Mouse (Mus musculus): ENCODE data around the gene E330021D16Rik. TPM values are rescaled to one million over a fixed set of nuclear protein-coding genes. Genes with fewer than 3 reads are reported as not detected.

Gene E330021D16Rik
- polyA plus RNA-seq, 2 experiments, result 0.08 to 0.34 TPM

DNA sequence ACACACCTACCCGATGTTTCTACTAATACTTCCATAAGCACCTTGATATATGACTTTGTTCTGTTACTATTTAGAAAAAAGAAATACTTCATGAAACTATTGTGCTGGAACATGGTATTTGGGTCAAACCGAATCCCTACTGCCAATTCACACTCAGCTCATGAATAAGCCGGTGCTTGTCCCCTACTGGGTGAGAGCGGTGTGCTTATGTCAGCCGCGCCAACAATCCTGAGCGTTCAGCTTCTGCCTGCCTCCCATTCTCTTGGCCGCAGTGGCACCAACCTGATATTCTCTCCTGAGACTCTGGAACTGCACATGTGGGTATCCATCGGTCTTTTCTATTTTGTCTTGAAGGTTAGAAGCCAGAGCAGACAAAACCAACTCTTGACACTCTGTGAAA is 18.5 kb downstream of the E330021D16Rik start:
- Histone ChIP-seq H3K4me3 (ENCODE audit: insufficient read depth in 1 of 2, low read depth in 2 of 2, low read length in 2 of 2) (no peak overlapping the region), H3K9ac (replicated peaks) (no peak overlapping the region), H3K4me2 (ENCODE audit: low read depth) (no peak overlapping the region), H3K27me3 (ENCODE audit: control insufficient read depth, insufficient read depth, low read length) (no peaks in the 10 kb centered on the region), H3K4me1 (replicated peaks; ENCODE audit: control insufficient read depth in 2 of 2, insufficient read depth in 2 of 2, low read length in 1 of 2) (no peaks in the 10 kb centered on the region), H3K36me3 (replicated peaks; ENCODE audit: control insufficient read depth, insufficient read depth, low read depth) (no peaks in the 10 kb centered on the region), H3K27ac (no peak overlapping the region), H3K9me3 (ENCODE audit: control insufficient read depth, low read length) (no peaks in the 10 kb centered on the region)
- no peak for ATAC-seq (ENCODE audit: insufficient read depth)
- WGBS (ENCODE audit: insufficient replicate concordance), result 75% methylated on average over 9 of the region's 9 CpGs
- TF ChIP-seq CTCF (IDR thresholded peaks at IDR 0.05; ENCODE audit: low read depth) (no peak), EP300 (IDR thresholded peaks at IDR 0.05; ENCODE audit: low read depth) (no peak)
- DNase-seq (ENCODE audit: low read depth in 3 of 3, low spot score in 3 of 3), result no peak

DNA sequence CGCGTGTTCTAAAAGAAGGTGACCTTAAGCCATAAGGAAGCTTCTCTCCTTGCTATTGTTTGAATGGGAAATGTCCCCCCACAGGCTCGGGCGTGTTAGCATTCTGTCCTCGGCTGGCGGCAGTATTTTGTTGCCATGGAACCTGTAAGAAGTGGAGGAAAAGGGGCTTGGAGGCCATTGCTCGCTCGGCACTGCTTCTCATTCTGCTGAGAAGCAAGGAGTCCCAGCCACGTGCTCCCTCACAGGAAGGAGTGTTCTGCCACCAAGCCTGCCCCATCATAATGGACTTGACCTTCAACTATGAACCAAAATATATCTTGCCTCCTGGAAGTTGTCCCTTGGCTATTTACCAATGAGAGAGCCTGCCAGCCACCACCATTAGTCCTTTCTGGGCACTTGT is 25.1 kb downstream of the E330021D16Rik start:
- no peaks in the 10 kb centered on the region for H3K9me3 ChIP-seq (ENCODE audit: control insufficient read depth, low read length)
- no peaks in the 10 kb centered on the region for H3K27me3 ChIP-seq (ENCODE audit: control insufficient read depth, insufficient read depth, low read length)
- no peak for DNase-seq (ENCODE audit: low read depth in 3 of 3, low spot score in 3 of 3)
- TF ChIP-seq EP300 (IDR thresholded peaks at IDR 0.05; ENCODE audit: low read depth) (no peak), CTCF (IDR thresholded peaks at IDR 0.05; ENCODE audit: low read depth) (no peak)
- no peak overlapping the region for H3K4me2 ChIP-seq (ENCODE audit: low read depth)
- H3K36me3 ChIP-seq (replicated peaks; ENCODE audit: control insufficient read depth, insufficient read depth, low read depth), result no peaks in the 10 kb centered on the region
- WGBS (ENCODE audit: insufficient replicate concordance), result 47% methylated on average over 9 of the region's 9 CpGs
- no peak overlapping the region for H3K27ac ChIP-seq
- H3K4me3 ChIP-seq (ENCODE audit: insufficient read depth in 1 of 2, low read depth in 2 of 2, low read length in 2 of 2), result no peak overlapping the region
- H3K4me1 ChIP-seq (replicated peaks; ENCODE audit: control insufficient read depth in 2 of 2, insufficient read depth in 2 of 2, low read length in 1 of 2), result no peaks in the 10 kb centered on the region
- ATAC-seq (ENCODE audit: insufficient read depth), result no peak
- no peak overlapping the region for H3K9ac ChIP-seq (replicated peaks)

DNA sequence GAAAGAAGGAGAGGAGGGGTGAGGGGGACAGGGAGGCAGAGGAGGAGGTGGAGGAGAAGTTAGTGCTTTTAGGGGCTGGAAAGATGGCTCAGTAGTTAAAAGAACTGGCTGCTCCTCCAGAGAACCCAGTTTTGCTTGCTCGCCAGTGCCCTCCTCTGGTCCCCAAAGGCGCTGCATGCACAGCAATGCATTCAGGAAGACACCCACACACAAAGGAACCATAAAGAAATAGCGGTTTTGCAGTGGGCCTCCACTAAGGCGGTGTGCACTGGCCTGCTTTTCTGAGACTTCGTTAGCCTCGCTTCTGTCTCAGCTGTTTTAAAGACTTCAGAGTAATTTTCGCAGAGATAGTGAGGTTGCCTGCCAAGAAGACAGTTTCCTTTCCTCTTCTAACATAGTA is 30.1 kb downstream of the E330021D16Rik start:
- TF ChIP-seq CTCF (IDR thresholded peaks at IDR 0.05; ENCODE audit: low read depth) (peak; percentile 61), EP300 (IDR thresholded peaks at IDR 0.05; ENCODE audit: low read depth) (no peak)
- Histone ChIP-seq H3K9ac (replicated peaks) (no peak overlapping the region), H3K27me3 (ENCODE audit: control insufficient read depth, insufficient read depth, low read length) (no peaks in the 10 kb centered on the region), H3K4me3 (ENCODE audit: insufficient read depth in 1 of 2, low read depth in 2 of 2, low read length in 2 of 2) (no peak overlapping the region), H3K9me3 (ENCODE audit: control insufficient read depth, low read length) (no peaks in the 10 kb centered on the region), H3K36me3 (replicated peaks; ENCODE audit: control insufficient read depth, insufficient read depth, low read depth) (no peaks in the 10 kb centered on the region), H3K4me1 (replicated peaks; ENCODE audit: control insufficient read depth in 2 of 2, insufficient read depth in 2 of 2, low read length in 1 of 2) (no peaks in the 10 kb centered on the region), H3K4me2 (ENCODE audit: low read depth) (no peak overlapping the region), H3K27ac (no peak overlapping the region)
- 49% methylated on average over 7 of the region's 7 CpGs for whole genome bisulfite sequencing (ENCODE audit: insufficient replicate concordance)
- ATAC-seq (ENCODE audit: insufficient read depth) (no peak), DNase-seq (ENCODE audit: low read depth in 3 of 3, low spot score in 3 of 3) (no peak)

DNA sequence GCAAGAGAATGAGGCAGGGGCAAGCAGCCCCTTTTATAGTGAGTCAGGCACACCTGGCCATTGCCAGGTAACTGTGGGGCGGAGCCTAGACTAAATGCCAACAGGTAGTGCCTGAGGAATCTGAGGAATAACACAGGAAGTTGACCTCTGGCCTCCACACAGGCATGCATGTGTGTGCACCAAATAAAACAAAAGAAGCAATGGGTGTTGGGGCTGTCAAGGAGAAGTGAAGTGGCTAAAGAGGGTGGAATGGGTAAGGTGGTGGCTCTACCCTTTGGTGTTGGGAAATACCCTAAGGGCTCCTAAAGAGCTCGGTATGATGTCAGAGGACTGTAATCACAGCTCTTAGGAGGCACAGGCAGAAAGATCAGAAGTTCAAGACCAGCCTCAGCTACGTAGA is 32.2 kb downstream of the E330021D16Rik start:
- no peak overlapping the region for H3K9ac ChIP-seq (replicated peaks)
- H3K4me2 ChIP-seq (ENCODE audit: low read depth), result no peak overlapping the region
- WGBS (ENCODE audit: insufficient replicate concordance), result 56% methylated on average over 3 of the region's 3 CpGs
- TF ChIP-seq CTCF (IDR thresholded peaks at IDR 0.05; ENCODE audit: low read depth) (no peak), EP300 (IDR thresholded peaks at IDR 0.05; ENCODE audit: low read depth) (no peak)
- no peaks in the 10 kb centered on the region for H3K27me3 ChIP-seq (ENCODE audit: control insufficient read depth, insufficient read depth, low read length)
- H3K27ac ChIP-seq, result no peak overlapping the region
- no peak overlapping the region for H3K4me3 ChIP-seq (ENCODE audit: insufficient read depth in 1 of 2, low read depth in 2 of 2, low read length in 2 of 2)
- DNase-seq (ENCODE audit: low read depth in 3 of 3, low spot score in 3 of 3), result no peak
- ATAC-seq (ENCODE audit: insufficient read depth), result no peak
- H3K4me1 ChIP-seq (replicated peaks; ENCODE audit: control insufficient read depth in 2 of 2, insufficient read depth in 2 of 2, low read length in 1 of 2), result no peaks in the 10 kb centered on the region
- no peaks in the 10 kb centered on the region for H3K36me3 ChIP-seq (replicated peaks; ENCODE audit: control insufficient read depth, insufficient read depth, low read depth)
- no peaks in the 10 kb centered on the region for H3K9me3 ChIP-seq (ENCODE audit: control insufficient read depth, low read length)

DNA sequence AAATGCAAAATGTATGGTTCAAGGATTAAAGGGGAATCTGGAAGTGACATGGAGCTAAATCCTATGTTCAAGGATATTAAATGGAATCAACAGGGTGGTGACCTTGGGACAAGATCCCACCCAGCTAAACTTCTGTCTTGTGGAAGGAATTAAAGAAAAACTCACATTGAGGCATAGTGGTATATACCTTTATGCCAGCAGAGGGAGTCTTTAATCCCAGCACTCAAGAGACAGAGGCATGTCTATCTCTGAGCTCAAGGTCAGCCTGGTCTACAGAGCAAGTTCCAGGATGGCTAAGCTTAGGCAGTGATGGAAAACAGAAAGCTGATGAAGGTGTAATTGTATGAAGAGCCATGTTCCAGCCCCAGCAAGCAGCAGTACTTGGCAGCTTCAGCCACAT is 39.3 kb downstream of the E330021D16Rik start:
- ATAC-seq (ENCODE audit: insufficient read depth) (no peak), DNase-seq (ENCODE audit: low read depth in 3 of 3, low spot score in 3 of 3) (no peak)
- Histone ChIP-seq H3K9ac (replicated peaks) (no peak overlapping the region), H3K9me3 (ENCODE audit: control insufficient read depth, low read length) (no peaks in the 10 kb centered on the region), H3K27ac (no peak overlapping the region), H3K4me3 (ENCODE audit: insufficient read depth in 1 of 2, low read depth in 2 of 2, low read length in 2 of 2) (no peak overlapping the region), H3K27me3 (ENCODE audit: control insufficient read depth, insufficient read depth, low read length) (no peaks in the 10 kb centered on the region), H3K4me2 (ENCODE audit: low read depth) (no peak overlapping the region), H3K4me1 (replicated peaks; ENCODE audit: control insufficient read depth in 2 of 2, insufficient read depth in 2 of 2, low read length in 1 of 2) (no peaks in the 10 kb centered on the region), H3K36me3 (replicated peaks; ENCODE audit: control insufficient read depth, insufficient read depth, low read depth) (no peaks in the 10 kb centered on the region)
- TF ChIP-seq EP300 (IDR thresholded peaks at IDR 0.05; ENCODE audit: low read depth) (no peak), CTCF (IDR thresholded peaks at IDR 0.05; ENCODE audit: low read depth) (no peak; the same call in 1 of the 2 replicates)

Measured in liver, embryonic 14.5 days (tissue).